Mouse (Mus musculus) ES-Bruce4 (cell line): ENCODE data around the gene Prickle1. TPM values are rescaled to one million over a fixed set of nuclear protein-coding genes. Genes with fewer than 3 reads are reported as not detected.

Experiments used
- H3K27ac ChIP-seq: 2 replicates; pipeline ENCODE4 v1.5.1; 2012; ENCODE audit warnings: low read length, inconsistent platforms; ENCODE audit not compliant: insufficient read depth
- H3K27me3 ChIP-seq: 2 replicates; pipeline ENCODE4 v1.6.1; 2012; ENCODE audit warnings: mild to moderate bottlenecking, low read length, inconsistent platforms; ENCODE audit not compliant: control insufficient read depth, poor library complexity, insufficient read depth, severe bottlenecking
- H3K36me3 ChIP-seq: 2 replicates; pipeline ENCODE4 v1.6.1; 2012; ENCODE audit warnings: inconsistent platforms, mild to moderate bottlenecking, low read length, moderate library complexity; ENCODE audit not compliant: control insufficient read depth, poor library complexity, insufficient read depth, severe bottlenecking
- H3K4me1 ChIP-seq: one replicate; pipeline ENCODE4 v1.8.1; 2011; ENCODE audit warnings: low read length; ENCODE audit not compliant: control insufficient read depth, insufficient read depth
- H3K4me3 ChIP-seq: 2 replicates; pipeline ENCODE4 v1.5.1; 2011; ENCODE audit warnings: low read depth, mild to moderate bottlenecking, low read length
- H3K9ac ChIP-seq: 2 replicates; pipeline ENCODE4 v1.6.1; 2012; ENCODE audit warnings: low read depth, mild to moderate bottlenecking, inconsistent platforms; ENCODE audit not compliant: poor library complexity, severe bottlenecking
- H3K9me3 ChIP-seq: replicated peaks from 2 replicates; pipeline ENCODE4 v1.6.1; 2012; ENCODE audit warnings: mild to moderate bottlenecking, low read length, inconsistent platforms; ENCODE audit not compliant: control insufficient read depth, poor library complexity, insufficient read depth, severe bottlenecking
- CTCF ChIP-seq: IDR thresholded peaks from one replicate; pipeline ENCODE4 v1.8.1; 2011; ENCODE audit warnings: low read depth, low read length
- EP300 ChIP-seq: IDR thresholded peaks from 2 replicates; pipeline ENCODE4 v1.6.1; 2011; ENCODE audit warnings: low read depth, low read length; ENCODE audit not compliant: insufficient read depth
- POLR2A ChIP-seq: IDR thresholded peaks from one replicate; pipeline ENCODE4 v1.8.1; 2011; ENCODE audit warnings: low read length; ENCODE audit not compliant: insufficient read depth
- polyA plus RNA-seq: library from polyadenylated mRNA; stranded (reverse); fragments of >200 nt; gene quantifications from 2 replicates; pipeline ENCODE4 v1.2.4, GENCODE M21; 2011; ENCODE audit warnings: low read depth; ENCODE audit not compliant: missing spikeins, insufficient read depth, insufficient read length

The Prickle1 gene
- polyA plus RNA-seq, 1 experiment, result 10.3 TPM

GRCm38 (mm10) chr15:93629201-93629600 lies 33.5 kb upstream of the Prickle1 start:
- no peaks in the 10 kb centered on the region for H3K9me3 ChIP-seq
- no peaks in the 10 kb centered on the region for H3K4me1 ChIP-seq
- no peak overlapping the region for H3K9ac ChIP-seq
- H3K36me3 ChIP-seq, result no peaks in the 10 kb centered on the region
- no peak for TF ChIP-seq EP300
- no peak for TF ChIP-seq POLR2A
- no peak for TF ChIP-seq CTCF
- no peak overlapping the region for H3K27ac ChIP-seq
- H3K4me3 ChIP-seq, result no peak overlapping the region
- peaks cover 2% of the 10 kb centered on the region; the same call in 1 of the 2 replicates for H3K27me3 ChIP-seq

GRCm38 (mm10) chr15:93627836-93628797 lies 32.4 kb upstream of the Prickle1 start:
- TF ChIP-seq POLR2A (no peak), EP300 (no peak), CTCF (no peak)
- no peaks in the 10 kb centered on the region for H3K4me1 ChIP-seq
- H3K27me3 ChIP-seq, result peaks cover 2% of the 10 kb centered on the region; the same call in 1 of the 2 replicates
- H3K4me3 ChIP-seq, result 0 out of 2 replicates have a peak overlapping the region, but pooled peaks have one; percentile 7
- H3K9me3 ChIP-seq, result no peaks in the 10 kb centered on the region
- H3K27ac ChIP-seq, result no peak overlapping the region
- no peaks in the 10 kb centered on the region for H3K36me3 ChIP-seq
- H3K9ac ChIP-seq, result no peak overlapping the region

- no peak overlapping the region for H3K4me3 ChIP-seq
- no peak overlapping the region for H3K27ac ChIP-seq
- H3K9ac ChIP-seq, result no peak overlapping the region
- no peaks in the 10 kb centered on the region for H3K27me3 ChIP-seq
- TF ChIP-seq CTCF (no peak), EP300 (no peak), POLR2A (no peak)
- H3K9me3 ChIP-seq, result no peaks in the 10 kb centered on the region
- H3K4me1 ChIP-seq, result no peaks in the 10 kb centered on the region
- H3K36me3 ChIP-seq, result no peaks in the 10 kb centered on the region
These were observed 23.9 kb upstream of the Prickle1 start for GRCm38 (mm10) chr15:93619551-93619950.

- Histone ChIP-seq H3K9me3 (no peaks in the 10 kb centered on the region), H3K27me3 (no peaks in the 10 kb centered on the region), H3K36me3 (no peaks in the 10 kb centered on the region), H3K9ac (no peak overlapping the region), H3K4me1 (no peaks in the 10 kb centered on the region), H3K27ac (no peak overlapping the region), H3K4me3 (no peak overlapping the region)
- TF ChIP-seq POLR2A, result no peak
- no peak for TF ChIP-seq CTCF
- TF ChIP-seq EP300, result no peak
These were observed 22.9 kb upstream of the Prickle1 start for GRCm38 (mm10) chr15:93618442-93619150.

GRCm38 (mm10) chr15:93616277-93616676 lies 20.6 kb upstream of the Prickle1 start:
- Histone ChIP-seq H3K9me3 (no peaks in the 10 kb centered on the region), H3K36me3 (no peaks in the 10 kb centered on the region), H3K27ac (no peak overlapping the region), H3K27me3 (no peaks in the 10 kb centered on the region), H3K4me3 (no peak overlapping the region), H3K9ac (no peak overlapping the region), H3K4me1 (no peaks in the 10 kb centered on the region)
- TF ChIP-seq CTCF (no peak), EP300 (no peak), POLR2A (no peak)
